27 mouse cellular contexts compared by ENCODE assay signal in genomic region chr6:140040952-140041351, GRCm38 (mm10). TPM values are rescaled to one million over a fixed set of nuclear protein-coding genes. Genes with fewer than 3 reads are reported as not detected.
DNase-seq lines count a peak whose midpoint lies in the region; ATAC-seq and TF ChIP-seq lines count a peak whose summit lies in the region.
"Had no signal": no experiment of that assay in that cellular context is flagged by ENCODE, and none has a peak within 500 bp of the region (broad histone marks: within the 10 kb centered on the region; RNA-seq: fewer than 3 reads in every experiment).

Capza3 (plus strand) TSS chr6:140041252.

- 80% methylated on average over 7 of the region's 7 CpGs for WGBS in embryonic facial prominence, embryonic 14.5 days
- 84% methylated on average over 7 of the region's 7 CpGs for WGBS in embryonic facial prominence, embryonic 10.5 days

- H3K27me3 ChIP-seq in embryonic facial prominence, embryonic 14.5 days (replicated peaks; ENCODE audit: control insufficient read depth, insufficient read depth, low read length), result no peaks in the 10 kb centered on the region
- H3K27me3 ChIP-seq in embryonic facial prominence, embryonic 10.5 days (replicated peaks; ENCODE audit: low read depth, poor library complexity, severe bottlenecking), result no peaks in the 10 kb centered on the region
- no peaks in the 10 kb centered on the region for H3K27me3 ChIP-seq in testis, adult 2 months (ENCODE audit: control insufficient read depth, insufficient read depth, low read length)
- H3K27me3 ChIP-seq: CH12.LX, Patski had no signal

- 0 out of 2 replicates have a peak, but pooled peaks cover 3% of the 10 kb centered on the region for H3K9me3 ChIP-seq in embryonic facial prominence, embryonic 14.5 days (ENCODE audit: control insufficient read depth, low read length)
- no peaks in the 10 kb centered on the region for H3K9me3 ChIP-seq in embryonic facial prominence, embryonic 10.5 days

- H3K4me1 ChIP-seq in embryonic facial prominence, embryonic 14.5 days (ENCODE audit: control insufficient read depth, insufficient read depth, low read length), result no peaks in the 10 kb centered on the region
- no peaks in the 10 kb centered on the region; the same call in 1 of the 2 replicates for H3K4me1 ChIP-seq in embryonic facial prominence, embryonic 10.5 days
- H3K4me1 ChIP-seq in testis, adult 2 months (ENCODE audit: control insufficient read depth, insufficient read depth, low read length), result no peaks in the 10 kb centered on the region

- H3K36me3 ChIP-seq in embryonic facial prominence, embryonic 14.5 days (ENCODE audit: control insufficient read depth, insufficient read depth, low read length), result no peaks in the 10 kb centered on the region
- H3K36me3 ChIP-seq in embryonic facial prominence, embryonic 10.5 days (replicated peaks), result no peaks in the 10 kb centered on the region
- no peaks in the 10 kb centered on the region for H3K36me3 ChIP-seq in testis, adult 2 months (ENCODE audit: control insufficient read depth, insufficient read depth, low read length)
- H3K36me3 ChIP-seq: G1E had no signal

- peak; percentile 25 for DNase-seq in embryonic facial prominence, embryonic 14.5 days (ENCODE audit: low spot score)
- DNase-seq in embryonic facial prominence, embryonic 10.5 days (ENCODE audit: low spot score), result no peak
- peak; percentile 58 for DNase-seq in heart, adult 11 months
- DNase-seq in heart, adult 18-20 months, result no peak
- no peak for DNase-seq in testis, postnatal 10 days (ENCODE audit: low spot score)
- DNase-seq: adrenal gland, adult 2 months; adrenal gland, adult 8-10 months; adrenal gland, postnatal 10 days; adrenal gland, postnatal 14 days; adrenal gland, postnatal 25 days; adrenal gland, postnatal 36 days; B cell, adult 2 months; cerebellum, adult 11 months; cerebellum, adult 11-12 months; cerebellum, adult 18-20 months had no signal

- H3K9ac ChIP-seq in embryonic facial prominence, embryonic 14.5 days (ENCODE audit: low read depth, low read length), result no peak within 1 kb of the TSS

- H3K4me3 ChIP-seq in embryonic facial prominence, embryonic 14.5 days (ENCODE audit: low read depth, low read length), result no peak within 1 kb of the TSS
- no peak within 1 kb of the TSS for H3K4me3 ChIP-seq in embryonic facial prominence, embryonic 10.5 days
- peak within 1 kb of the TSS; percentile 80 for H3K4me3 ChIP-seq in testis, adult 2 months (ENCODE audit: control insufficient read depth, low read depth, low read length)

- no peak for TF ChIP-seq POLR2A in testis, adult 2 months (IDR thresholded peaks at IDR 0.05; ENCODE audit: control insufficient read depth, low read depth, low read length)

- no peak for TF ChIP-seq CTCF in testis, adult 2 months (IDR thresholded peaks at IDR 0.05; ENCODE audit: control insufficient read depth, insufficient read depth, insufficient replicate concordance, low read depth, low read length)

- H3K27ac ChIP-seq in embryonic facial prominence, embryonic 14.5 days (replicated peaks; ENCODE audit: low read depth, low read length), result no peak within 1 kb of the TSS
- no peak within 1 kb of the TSS for H3K27ac ChIP-seq in embryonic facial prominence, embryonic 10.5 days (replicated peaks)
- no peak within 1 kb of the TSS; the same call in 1 of the 2 replicates for H3K27ac ChIP-seq in testis, adult 2 months (ENCODE audit: control insufficient read depth, insufficient read depth, low read depth, low read length)

- no peak for ATAC-seq in embryonic facial prominence, embryonic 14.5 days (ENCODE audit: low read depth)
- ATAC-seq: activated CD4-positive, CD25-positive, alpha-beta regulatory T cell, adult 4 months; CD4-positive, CD25-positive, alpha-beta regulatory T cell, adult 4 months; Patski had no signal

- no peak within 1 kb of the TSS for H3K4me2 ChIP-seq in embryonic facial prominence, embryonic 14.5 days (ENCODE audit: low read depth, low read length)

RNA-seq across cellular contexts. Expression of gene Capza3, which starts in this region (rescaled TPM):
- not detected in 2 replicates for polyA plus RNA-seq in embryonic facial prominence, embryonic 14.5 days (2014; fragmentation: Nextera tagmentation; extraction: Ambion mirVana)
- polyA plus RNA-seq in embryonic facial prominence, embryonic 10.5 days (2016; fragmentation: Nextera tagmentation; extraction: Ambion mirVana), result not detected in 2 replicates
- total RNA-seq in heart, adult 18-20 months (2021), result not detected
- polyA plus RNA-seq in testis, adult 2 months (2012; rRNA removed), result 160 and 201 TPM in 2 replicates
- total RNA-seq: adrenal gland, adult 18-20 months; adrenal gland, adult 2 months; adrenal gland, adult 8-10 months; adrenal gland, postnatal 10 days; adrenal gland, postnatal 14 days; adrenal gland, postnatal 25 days; adrenal gland, postnatal 36 days; adrenal gland, postnatal 4 days; CH12.LX; ES-E14; G1E; MEL had no signal
- polyA plus RNA-seq: activated CD4-positive, CD25-positive, alpha-beta regulatory T cell, adult 4 months; adrenal gland, adult 2 months; brain, embryonic 14.5 days; C2C12; CD4-positive, CD25-positive, alpha-beta regulatory T cell, adult 4 months; G1E; Patski had no signal

Comparison
In these comparisons a context has a peak if more than half of its experiments do, and no peak if none do; other contexts are left out.
1. RNA of gene Capza3 (polyA plus RNA-seq): 160 to 201 TPM in testis, adult 2 months; not detected in embryonic facial prominence, embryonic 14.5 days and not detected in embryonic facial prominence, embryonic 10.5 days; every median in the first group is over 100 times any median in the second.
2. Peak in DNase-seq in embryonic facial prominence, embryonic 14.5 days; RNA of the gene not detected or under 1 TPM.